ENCODE assay signal across 27 mouse cellular contexts in the genomic region with DNA sequence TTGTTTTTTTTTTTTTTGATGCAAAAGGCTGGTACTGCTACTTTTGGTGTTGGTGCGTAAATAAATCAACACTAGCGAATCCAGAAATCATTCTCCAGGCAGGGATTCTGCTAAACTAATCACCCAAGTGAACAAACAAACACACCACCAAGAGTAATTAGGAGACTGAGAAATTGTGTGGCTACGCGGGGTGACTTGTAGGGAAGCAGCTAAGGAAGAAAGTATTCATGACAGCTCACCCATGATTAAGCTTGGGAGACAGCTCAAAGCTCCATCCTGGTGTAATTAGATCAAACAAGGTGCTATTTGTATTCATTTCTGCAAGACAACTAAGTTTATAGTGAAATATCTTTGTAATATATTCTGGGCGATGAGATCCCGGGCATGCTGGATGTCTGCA.
"Had no signal": no experiment of that assay in that cellular context is flagged by ENCODE, and none has a peak within 500 bp of the region (broad histone marks: within the 10 kb centered on the region; RNA-seq: fewer than 3 reads in every experiment).

No protein-coding gene starts in this region.

- H3K27ac ChIP-seq: heart, adult 2 months; heart, embryonic 13.5 days; heart, embryonic 15.5 days; hindbrain, embryonic 13.5 days; hindbrain, embryonic 15.5 days; hindbrain, postnatal 0 days; kidney, embryonic 15.5 days; kidney, postnatal 0 days; layer of hippocampus, adult 2 months; limb, embryonic 13.5 days; limb, embryonic 15.5 days; liver, embryonic 12.5 days; liver, embryonic 14.5 days had no signal

- ATAC-seq: hindbrain, postnatal 0 days; intestine, embryonic 16.5 days; liver, embryonic 12.5 days had no signal

- H3K4me2 ChIP-seq: heart, embryonic 11.5 days; heart, embryonic 13.5 days; heart, embryonic 15.5 days; hindbrain, embryonic 13.5 days; hindbrain, embryonic 15.5 days; kidney, embryonic 15.5 days; limb, embryonic 13.5 days; limb, embryonic 15.5 days; liver, embryonic 12.5 days had no signal

- H3K9ac ChIP-seq: heart, embryonic 13.5 days; heart, embryonic 15.5 days; hindbrain, embryonic 13.5 days; hindbrain, embryonic 15.5 days; kidney, embryonic 15.5 days; limb, embryonic 13.5 days; limb, embryonic 15.5 days; liver, embryonic 12.5 days; liver, embryonic 14.5 days had no signal

- DNase-seq: gastrocnemius, postnatal 14 days; gastrocnemius, postnatal 36 days; heart, adult 11 months; heart, adult 2 months; heart, postnatal 14 days; heart, postnatal 36 days; kidney, adult 11 months; kidney, adult 2 months; kidney, adult 9 months; kidney, postnatal 14 days; kidney, postnatal 36 days; layer of hippocampus, postnatal 36 days; left cerebral cortex, postnatal 4 days had no signal

- H3K4me3 ChIP-seq: heart, adult 2 months; heart, embryonic 13.5 days; heart, embryonic 15.5 days; hindbrain, embryonic 13.5 days; hindbrain, embryonic 15.5 days; kidney, embryonic 15.5 days; layer of hippocampus, adult 2 months; limb, embryonic 13.5 days; limb, embryonic 15.5 days; liver, embryonic 12.5 days had no signal

- H3K4me1 ChIP-seq: heart, embryonic 13.5 days; heart, embryonic 15.5 days; limb, embryonic 13.5 days; limb, embryonic 15.5 days; liver, embryonic 12.5 days had no signal

- H3K9me3 ChIP-seq: heart, embryonic 13.5 days; heart, embryonic 15.5 days; hindbrain, embryonic 13.5 days; hindbrain, embryonic 15.5 days; kidney, embryonic 15.5 days; limb, embryonic 13.5 days; limb, embryonic 15.5 days; liver, embryonic 12.5 days had no signal

- H3K36me3 ChIP-seq: heart, embryonic 13.5 days; heart, embryonic 15.5 days; hindbrain, embryonic 13.5 days; hindbrain, embryonic 15.5 days; kidney, embryonic 15.5 days; limb, embryonic 13.5 days; limb, embryonic 15.5 days; liver, embryonic 12.5 days had no signal

- H3K27me3 ChIP-seq: heart, embryonic 13.5 days; heart, embryonic 15.5 days; hindbrain, embryonic 13.5 days; hindbrain, embryonic 15.5 days; liver, embryonic 12.5 days had no signal
